Mouse (Mus musculus) forebrain, embryonic 13.5 days (tissue): ENCODE results near the gene Grid2. TPM values are rescaled to one million over a fixed set of nuclear protein-coding genes. Genes with fewer than 3 reads are reported as not detected.

ENCODE experiments used
- ATAC-seq: fragments of 200-750 bp; cut with Nextera tagmentation; 2 replicates; pipeline ENCODE4 v1.8.0; 2017
- H3K27ac ChIP-seq: fragments of 300-500 bp; sonication (generic); 2 replicates; pipeline ENCODE4 v1.5.1; 2015; ENCODE audit warnings: inconsistent platforms, mild to moderate bottlenecking, moderate library complexity
- H3K27me3 ChIP-seq: fragments of 300-500 bp; sonication (generic); 2 replicates; pipeline ENCODE4 v1.6.1; 2015; ENCODE audit warnings: mild to moderate bottlenecking, inconsistent platforms
- H3K36me3 ChIP-seq: fragments of 300-500 bp; sonication (generic); 2 replicates; pipeline ENCODE4 v1.6.1; 2015; ENCODE audit warnings: mild to moderate bottlenecking, inconsistent platforms; ENCODE audit not compliant: poor library complexity, severe bottlenecking
- H3K4me1 ChIP-seq: fragments of 300-500 bp; sonication (generic); 2 replicates; pipeline ENCODE4 v1.6.1; 2015; ENCODE audit warnings: inconsistent platforms
- H3K4me2 ChIP-seq: fragments of 300-500 bp; sonication (generic); 2 replicates; pipeline ENCODE4 v1.6.1; 2015; ENCODE audit warnings: inconsistent platforms, mild to moderate bottlenecking, moderate library complexity
- H3K4me3 ChIP-seq: fragments of 300-500 bp; sonication (generic); 2 replicates; pipeline ENCODE4 v1.5.1; 2015; ENCODE audit warnings: mild to moderate bottlenecking, inconsistent platforms
- H3K9ac ChIP-seq: fragments of 300-500 bp; sonication (generic); 2 replicates; pipeline ENCODE4 v1.6.1; 2015; ENCODE audit warnings: mild to moderate bottlenecking, inconsistent platforms
- H3K9me3 ChIP-seq: fragments of 300-500 bp; sonication (generic); replicated peaks from 2 replicates; pipeline ENCODE4 v1.6.1; 2016; ENCODE audit warnings: inconsistent platforms
- WGBS: fragments of 180-500 bp; shearing (Covaris S2); methylation state at CpG from one replicate; pipeline ENCODE4 v1.1.7; 2015; 5-methylcytosine and 5-hydroxymethylcytosine counted together
- polyA plus RNA-seq: library from polyadenylated mRNA; unstranded; fragments of >200 nt; fragmentation: Nextera tagmentation; extraction: Ambion mirVana; gene quantifications from 2 replicates; pipeline ENCODE4 v1.2.1, GENCODE M21; 2015

Grid2 gene
- polyA plus RNA-seq, 1 experiment from 2014 or later, result 1.7 TPM

- H3K4me3 ChIP-seq, result no peak overlapping the region
- no peak overlapping the region for H3K4me2 ChIP-seq
- H3K9ac ChIP-seq, result no peak overlapping the region
- H3K36me3 ChIP-seq, result no peaks in the 10 kb centered on the region
- H3K27me3 ChIP-seq, result no peaks in the 10 kb centered on the region
- H3K4me1 ChIP-seq, result no peaks in the 10 kb centered on the region
- H3K9me3 ChIP-seq, result no peaks in the 10 kb centered on the region
- ATAC-seq, result no peak
- no peak overlapping the region for H3K27ac ChIP-seq
Observed at GRCm38 (mm10) chr6:64427658-64428057, 1172.0 kb downstream of the Grid2 start.

- WGBS, result 50% methylated on average over 1 of the region's 1 CpGs
- no peaks in the 10 kb centered on the region for H3K9me3 ChIP-seq
- H3K27ac ChIP-seq, result no peak overlapping the region
- H3K4me2 ChIP-seq, result no peak overlapping the region
- ATAC-seq, result no peak
- no peaks in the 10 kb centered on the region for H3K27me3 ChIP-seq
- H3K9ac ChIP-seq, result no peak overlapping the region
- no peaks in the 10 kb centered on the region for H3K36me3 ChIP-seq
- H3K4me1 ChIP-seq, result no peaks in the 10 kb centered on the region
- H3K4me3 ChIP-seq, result no peak overlapping the region
Observed at GRCm38 (mm10) chr6:64428898-64429297, 1173.2 kb downstream of the Grid2 start.

GRCm38 (mm10) chr6:64448127-64448526, 1192.5 kb downstream of the Grid2 start:
- WGBS, result 86% methylated on average over 5 of the region's 5 CpGs
- Histone ChIP-seq H3K4me3 (no peak overlapping the region), H3K9ac (no peak overlapping the region), H3K4me2 (no peak overlapping the region), H3K27ac (no peak overlapping the region), H3K4me1 (no peaks in the 10 kb centered on the region), H3K27me3 (no peaks in the 10 kb centered on the region), H3K9me3 (no peaks in the 10 kb centered on the region), H3K36me3 (no peaks in the 10 kb centered on the region)
- ATAC-seq, result no peak

GRCm38 (mm10) chr6:64448864-64449355, 1193.2 kb downstream of the Grid2 start:
- Histone ChIP-seq H3K4me1 (no peaks in the 10 kb centered on the region), H3K9me3 (no peaks in the 10 kb centered on the region), H3K4me2 (no peak overlapping the region), H3K27ac (no peak overlapping the region), H3K27me3 (no peaks in the 10 kb centered on the region), H3K4me3 (no peak overlapping the region), H3K36me3 (no peaks in the 10 kb centered on the region), H3K9ac (no peak overlapping the region)
- ATAC-seq, result peak; percentile 38; the same call in 1 of the 2 replicates
- WGBS, result 57% methylated on average over 4 of the region's 4 CpGs

- no peak overlapping the region for H3K4me2 ChIP-seq
- H3K4me1 ChIP-seq, result no peaks in the 10 kb centered on the region
- H3K9me3 ChIP-seq, result no peaks in the 10 kb centered on the region
- ATAC-seq, result no peak
- no peak overlapping the region for H3K4me3 ChIP-seq
- H3K36me3 ChIP-seq, result no peaks in the 10 kb centered on the region
- no peaks in the 10 kb centered on the region for H3K27me3 ChIP-seq
- WGBS, result 92% methylated on average over 3 of the region's 3 CpGs
- no peak overlapping the region for H3K27ac ChIP-seq
- H3K9ac ChIP-seq, result no peak overlapping the region
Observed at GRCm38 (mm10) chr6:64450770-64451169, 1195.1 kb downstream of the Grid2 start.

GRCm38 (mm10) chr6:64479884-64480283, 1224.2 kb downstream of the Grid2 start:
- no peaks in the 10 kb centered on the region for H3K4me1 ChIP-seq
- H3K9ac ChIP-seq, result no peak overlapping the region
- no peaks in the 10 kb centered on the region for H3K27me3 ChIP-seq
- whole genome bisulfite sequencing, result 83% methylated on average over 3 of the region's 3 CpGs
- no peak overlapping the region for H3K4me2 ChIP-seq
- no peak overlapping the region for H3K27ac ChIP-seq
- ATAC-seq, result no peak
- no peaks in the 10 kb centered on the region for H3K9me3 ChIP-seq
- H3K4me3 ChIP-seq, result no peak overlapping the region
- H3K36me3 ChIP-seq, result no peaks in the 10 kb centered on the region

- no peaks in the 10 kb centered on the region for H3K36me3 ChIP-seq
- 79% methylated on average over 2 of the region's 2 CpGs for WGBS
- H3K4me3 ChIP-seq, result no peak overlapping the region
- no peak overlapping the region for H3K27ac ChIP-seq
- H3K4me1 ChIP-seq, result no peaks in the 10 kb centered on the region
- no peak overlapping the region for H3K4me2 ChIP-seq
- no peak overlapping the region for H3K9ac ChIP-seq
- H3K27me3 ChIP-seq, result no peaks in the 10 kb centered on the region
- H3K9me3 ChIP-seq, result no peaks in the 10 kb centered on the region
- ATAC-seq, result no peak
Observed at GRCm38 (mm10) chr6:64480592-64480991, 1224.9 kb downstream of the Grid2 start.

GRCm38 (mm10) chr6:64490313-64491067, 1234.8 kb downstream of the Grid2 start:
- 65% methylated on average over 4 of the region's 4 CpGs for WGBS
- Histone ChIP-seq H3K9me3 (no peaks in the 10 kb centered on the region), H3K27ac (no peak overlapping the region), H3K27me3 (no peaks in the 10 kb centered on the region), H3K36me3 (no peaks in the 10 kb centered on the region), H3K4me2 (no peak overlapping the region), H3K4me1 (no peaks in the 10 kb centered on the region), H3K4me3 (no peak overlapping the region), H3K9ac (no peak overlapping the region)
- ATAC-seq, result peak; percentile 48; the same call in 1 of the 2 replicates

- no peak overlapping the region for H3K4me3 ChIP-seq
- H3K4me2 ChIP-seq, result no peak overlapping the region
- no peak for ATAC-seq
- no peaks in the 10 kb centered on the region for H3K36me3 ChIP-seq
- H3K4me1 ChIP-seq, result no peaks in the 10 kb centered on the region
- no peak overlapping the region for H3K27ac ChIP-seq
- H3K9ac ChIP-seq, result no peak overlapping the region
- H3K27me3 ChIP-seq, result no peaks in the 10 kb centered on the region
- H3K9me3 ChIP-seq, result no peaks in the 10 kb centered on the region
- 72% methylated on average over 1 of the region's 1 CpGs for WGBS
Observed at GRCm38 (mm10) chr6:64504394-64504793, 1248.7 kb downstream of the Grid2 start.

- peak; percentile 72 for ATAC-seq
Observed at GRCm38 (mm10) chr6:64542168-64542567, 1286.5 kb downstream of the Grid2 start.

GRCm38 (mm10) chr6:64553645-64554044, 1298.0 kb downstream of the Grid2 start:
- Histone ChIP-seq H3K27me3 (no peaks in the 10 kb centered on the region), H3K9ac (no peak overlapping the region), H3K9me3 (no peaks in the 10 kb centered on the region), H3K36me3 (no peaks in the 10 kb centered on the region), H3K27ac (no peak overlapping the region), H3K4me3 (no peak overlapping the region), H3K4me1 (no peaks in the 10 kb centered on the region), H3K4me2 (no peak overlapping the region)
- 79% methylated on average over 3 of the region's 3 CpGs for WGBS
- ATAC-seq, result no peak

More at GRCm38 (mm10) chr6:64542168-64542567, 1286.5 kb downstream of the Grid2 start:
- Histone ChIP-seq H3K9ac (no peak overlapping the region), H3K4me3 (no peak overlapping the region), H3K27ac (no peak overlapping the region), H3K9me3 (no peaks in the 10 kb centered on the region), H3K4me1 (no peaks in the 10 kb centered on the region), H3K27me3 (no peaks in the 10 kb centered on the region), H3K4me2 (no peak overlapping the region), H3K36me3 (no peaks in the 10 kb centered on the region)
- 69% methylated on average over 3 of the region's 3 CpGs for WGBS

GRCm38 (mm10) chr6:64555220-64555619, 1299.5 kb downstream of the Grid2 start:
- H3K9me3 ChIP-seq, result no peaks in the 10 kb centered on the region
- H3K9ac ChIP-seq, result no peak overlapping the region
- no peak overlapping the region for H3K4me3 ChIP-seq
- H3K4me1 ChIP-seq, result no peaks in the 10 kb centered on the region
- 85% methylated on average over 4 of the region's 4 CpGs for WGBS
- H3K36me3 ChIP-seq, result no peaks in the 10 kb centered on the region
- H3K27ac ChIP-seq, result no peak overlapping the region
- no peak overlapping the region for H3K4me2 ChIP-seq
- no peak for ATAC-seq
- H3K27me3 ChIP-seq, result no peaks in the 10 kb centered on the region

GRCm38 (mm10) chr6:64568599-64568998, 1312.9 kb downstream of the Grid2 start:
- no peaks in the 10 kb centered on the region for H3K27me3 ChIP-seq
- H3K9ac ChIP-seq, result no peak overlapping the region
- H3K4me2 ChIP-seq, result no peak overlapping the region
- ATAC-seq, result no peak
- no peaks in the 10 kb centered on the region for H3K4me1 ChIP-seq
- no peaks in the 10 kb centered on the region for H3K36me3 ChIP-seq
- no peak overlapping the region for H3K4me3 ChIP-seq
- 74% methylated on average over 5 of the region's 5 CpGs for WGBS
- no peak overlapping the region for H3K27ac ChIP-seq
- H3K9me3 ChIP-seq, result no peaks in the 10 kb centered on the region
